Mouse (Mus musculus): ENCODE results near the gene Asic2.

Asic2 gene

DNA sequence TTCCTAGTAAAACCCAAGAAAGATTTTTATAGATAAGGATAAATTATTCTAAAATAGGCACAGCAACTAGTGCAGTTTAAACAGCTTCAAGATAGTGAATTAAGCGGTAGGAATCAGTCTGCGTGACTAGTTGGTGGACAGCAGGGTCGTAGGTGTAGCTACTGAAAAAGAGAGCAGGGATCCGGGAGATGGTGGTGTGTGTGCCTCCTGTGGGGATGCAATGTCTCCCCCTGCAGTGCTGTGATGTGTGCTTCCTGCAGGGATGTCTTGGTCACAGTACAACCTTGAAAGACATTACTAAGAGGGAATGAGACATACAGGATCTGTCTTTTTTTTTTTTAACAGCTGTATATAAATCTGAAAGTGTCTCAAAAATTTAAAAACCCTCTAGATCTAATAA is 456.9 kb downstream of the Asic2 start:
- DNase-seq (ENCODE audit: low spot score): no peak

DNA sequence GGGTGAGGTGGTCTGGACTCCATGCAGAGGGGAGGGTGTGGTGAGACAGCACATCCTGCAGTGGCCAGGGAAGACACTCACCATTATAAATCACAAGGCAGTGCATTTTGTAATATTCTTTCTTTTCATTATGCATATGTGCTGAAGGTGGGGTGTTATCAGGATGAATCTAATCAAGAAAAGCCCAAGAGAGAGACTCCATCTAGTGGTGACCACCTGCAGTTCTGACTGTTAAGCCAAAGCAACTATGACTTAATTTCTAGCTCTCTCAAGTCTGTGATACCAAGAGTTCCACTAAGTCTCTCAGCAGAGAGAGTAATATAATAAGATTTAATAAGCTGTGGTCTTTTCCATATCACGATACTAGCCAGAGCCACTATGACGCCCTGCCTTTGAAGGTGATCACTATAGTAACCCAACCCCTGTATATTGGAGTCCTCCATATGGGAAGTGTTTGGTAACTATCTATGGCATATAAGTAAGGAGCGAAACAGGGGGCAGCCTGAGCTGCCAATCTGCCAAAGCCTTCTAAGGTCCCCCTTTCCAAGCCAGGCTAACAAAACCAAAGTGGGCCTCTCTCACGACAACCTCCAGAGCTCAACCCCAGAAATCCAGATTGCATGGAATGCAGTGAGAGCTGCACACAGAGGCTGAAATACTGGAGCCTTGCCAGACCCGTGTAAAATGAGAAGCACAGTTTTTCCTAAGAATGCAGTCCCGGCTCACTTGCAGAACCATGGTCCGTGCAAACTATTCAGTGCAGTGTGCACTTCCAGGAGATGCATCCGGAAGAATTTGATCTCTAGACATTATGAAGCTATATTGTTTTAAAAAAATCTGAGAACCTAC is 459.6 kb downstream of the Asic2 start:
- DNase-seq (ENCODE audit: low spot score): no peak

DNA sequence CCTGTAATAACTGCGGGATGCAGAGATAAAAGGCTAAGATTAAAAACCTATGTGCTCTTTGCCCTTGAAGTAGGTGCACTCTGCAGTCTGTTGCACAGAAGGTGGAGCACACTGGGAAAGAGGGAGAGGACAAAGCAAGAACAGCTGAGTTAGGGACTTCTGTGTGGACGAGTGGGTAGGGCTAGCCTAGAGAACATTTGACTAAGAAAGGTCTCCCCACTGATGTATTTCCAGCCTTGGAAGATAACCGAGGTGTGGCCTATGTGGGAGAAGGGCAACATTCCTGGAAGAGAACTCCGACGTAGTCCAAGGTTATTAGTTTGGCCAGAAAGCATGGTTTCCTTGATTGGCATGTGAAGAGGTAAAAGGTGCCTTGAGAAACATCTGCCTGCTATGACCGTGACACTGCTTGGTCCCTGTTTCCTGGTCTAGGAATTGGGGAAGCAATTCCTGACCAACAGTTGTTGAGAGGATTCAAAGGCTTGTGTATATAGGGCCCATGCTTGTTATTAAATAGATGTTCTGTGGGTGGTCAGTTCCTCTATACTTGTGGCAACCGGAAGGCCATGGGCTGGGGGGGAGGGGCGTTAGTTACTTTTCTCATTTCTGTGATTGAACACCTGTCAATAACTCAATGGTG is 463.3 kb downstream of the Asic2 start:
- no peak for DNase-seq (ENCODE audit: low spot score)

DNA sequence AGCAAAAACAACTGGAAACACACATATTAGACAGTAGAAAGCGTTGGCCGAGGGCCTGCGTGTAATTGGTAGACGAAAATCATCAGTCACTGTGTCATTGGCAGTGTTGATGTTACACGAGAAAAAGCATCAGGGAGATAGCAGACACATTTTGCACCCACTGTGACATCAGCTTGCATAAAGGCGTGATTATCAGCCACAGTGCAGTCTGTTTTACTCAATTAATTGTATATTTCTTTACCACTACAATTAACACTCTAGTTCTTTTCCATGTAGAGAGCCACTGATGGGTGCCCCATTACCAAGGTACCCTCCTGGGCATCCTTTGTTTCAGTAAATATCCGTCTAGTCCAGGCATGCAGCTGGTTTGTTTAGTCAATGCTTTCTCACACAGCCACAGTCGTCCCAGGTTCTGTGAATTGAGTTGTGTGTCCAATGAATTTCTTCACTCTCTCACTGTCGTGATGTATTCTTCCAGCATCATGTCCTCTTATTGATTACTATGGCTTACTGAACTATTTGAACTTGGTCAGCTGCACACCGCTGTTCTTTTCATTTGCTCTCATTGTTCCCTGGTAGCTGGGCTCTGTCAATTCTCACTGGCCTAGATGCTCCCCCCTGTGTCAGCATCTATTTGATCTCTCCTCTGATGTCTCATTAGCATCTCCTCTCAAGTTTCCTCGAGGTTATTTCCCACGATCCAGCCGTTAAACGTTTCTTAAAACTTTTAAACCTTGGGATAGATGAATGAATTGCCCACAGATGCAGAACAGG is 466.6 kb downstream of the Asic2 start:
- DNase-seq (ENCODE audit: low spot score): no peak

DNA sequence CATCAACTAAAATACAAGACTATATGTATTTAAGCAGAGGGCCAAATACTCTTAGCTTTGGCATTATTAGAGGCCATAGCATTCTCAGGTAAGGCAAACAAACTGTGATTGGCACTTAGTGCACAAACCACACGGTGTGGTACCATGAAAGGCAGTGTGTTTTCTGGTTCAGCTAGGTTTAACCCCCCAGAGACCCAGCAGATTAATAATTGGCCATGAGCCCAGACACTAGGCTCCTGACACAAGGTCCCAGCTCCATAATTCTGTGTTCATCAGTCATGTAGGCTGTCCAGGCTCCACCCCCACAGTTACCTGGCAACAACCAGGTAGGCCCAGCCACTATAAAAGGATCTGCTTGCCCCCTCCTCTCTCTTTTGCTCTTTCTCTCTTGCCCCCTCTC is 469.3 kb downstream of the Asic2 start:
- DNase-seq (ENCODE audit: low spot score): no peak

DNA sequence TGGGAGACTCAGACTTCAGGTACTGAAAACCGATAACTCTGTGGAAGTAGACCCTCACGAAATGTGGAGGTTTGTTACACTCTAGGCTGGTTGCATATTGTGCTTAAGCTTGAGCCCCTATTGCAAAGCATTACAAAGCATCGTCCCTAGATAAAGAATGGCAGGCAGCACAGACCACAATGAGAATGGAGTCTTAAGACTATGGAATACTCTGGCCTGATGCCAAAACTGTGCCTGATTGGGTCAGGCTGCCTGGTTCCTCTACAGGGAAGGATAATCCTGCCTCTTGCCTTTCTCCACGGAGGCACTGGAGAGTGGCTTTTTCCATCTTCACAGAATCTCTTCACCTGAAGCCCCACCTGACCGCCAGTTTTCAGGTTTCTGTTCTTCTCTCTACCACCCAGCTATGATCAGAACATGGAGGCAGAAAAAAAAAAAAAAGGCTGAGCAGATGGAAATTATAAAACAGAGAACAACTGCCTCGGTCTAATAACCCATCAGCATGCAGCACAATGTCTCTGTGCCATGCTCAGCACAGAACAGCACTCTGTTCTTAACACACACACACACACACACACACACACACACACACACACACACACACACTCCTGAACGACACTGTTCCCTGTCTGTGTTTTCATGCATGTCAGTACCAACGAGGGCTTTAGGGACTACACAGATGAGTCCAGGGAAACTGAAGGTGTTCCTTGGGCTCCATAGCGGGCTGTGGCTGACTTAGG is 470.4 kb downstream of the Asic2 start:
- no peak for DNase-seq (ENCODE audit: low spot score)

DNA sequence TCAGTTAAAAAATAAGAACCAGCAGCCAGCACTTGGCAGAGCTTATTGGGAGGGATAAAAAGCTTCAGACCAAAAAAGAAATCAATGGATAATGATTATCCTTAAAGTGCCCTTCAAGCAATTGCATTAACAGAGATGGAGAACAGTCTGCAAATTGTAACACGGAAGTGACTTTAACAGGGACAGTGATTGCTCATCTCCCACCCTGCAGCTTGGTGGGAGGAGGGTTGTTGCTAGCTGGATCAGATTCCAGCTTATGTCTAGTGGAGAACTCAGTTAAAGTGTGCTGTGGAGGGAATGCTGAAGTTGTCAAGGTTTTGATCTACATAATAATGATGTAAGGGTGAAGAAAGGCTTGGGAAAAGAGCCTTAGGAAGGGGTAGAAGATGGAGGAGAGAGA is 471.8 kb downstream of the Asic2 start:
- no peak for DNase-seq (ENCODE audit: low spot score)

DNA sequence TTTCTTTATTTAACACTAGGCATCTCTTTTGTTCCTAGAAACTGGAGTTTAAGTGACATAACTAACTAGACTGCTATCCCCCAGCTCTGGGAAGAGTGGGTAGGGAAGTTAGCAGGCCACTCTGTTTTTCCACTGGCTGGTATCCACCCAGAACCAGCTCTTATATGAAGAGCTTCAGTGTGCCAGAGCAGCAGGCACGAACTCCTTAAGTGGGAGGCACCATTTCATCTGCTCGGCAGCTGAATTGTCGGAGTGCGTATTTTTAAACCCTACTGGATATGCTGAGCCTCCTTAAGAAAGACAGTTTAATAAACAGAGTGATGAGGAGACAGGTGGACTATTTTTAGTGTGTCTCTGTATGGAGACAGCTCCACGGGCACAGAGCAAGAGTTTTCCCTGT is 475.9 kb downstream of the Asic2 start:
- no peak for DNase-seq (ENCODE audit: low spot score)

DNA sequence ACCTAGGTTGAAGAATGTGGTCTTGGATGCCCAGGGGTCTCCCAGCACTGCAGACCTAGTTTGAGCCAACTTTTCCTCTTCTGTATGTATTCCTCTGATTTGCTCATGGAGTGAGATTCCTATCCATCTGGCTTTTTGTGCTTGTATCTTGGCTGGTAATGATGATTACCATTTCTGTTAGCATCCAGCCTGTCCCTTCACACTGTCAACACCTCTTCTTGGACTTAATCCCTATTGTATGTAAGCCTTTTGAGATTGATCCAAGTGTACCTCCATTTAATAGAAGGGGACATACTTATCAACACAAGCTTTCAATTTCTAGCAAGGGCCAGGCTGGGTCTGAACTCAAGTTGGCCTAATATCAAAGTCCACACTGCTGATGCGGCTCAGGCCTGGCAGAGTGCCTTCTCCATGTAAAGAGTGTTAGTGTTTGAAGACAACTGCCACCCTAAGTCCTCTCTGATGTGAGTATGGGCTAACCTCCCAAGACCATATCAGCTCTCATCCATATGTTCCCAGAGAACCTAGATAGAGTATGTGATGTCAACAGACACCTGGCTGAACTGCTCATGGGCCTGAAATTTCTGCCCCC is 479.0 kb downstream of the Asic2 start:
- no peak for DNase-seq (ENCODE audit: low spot score)

DNA sequence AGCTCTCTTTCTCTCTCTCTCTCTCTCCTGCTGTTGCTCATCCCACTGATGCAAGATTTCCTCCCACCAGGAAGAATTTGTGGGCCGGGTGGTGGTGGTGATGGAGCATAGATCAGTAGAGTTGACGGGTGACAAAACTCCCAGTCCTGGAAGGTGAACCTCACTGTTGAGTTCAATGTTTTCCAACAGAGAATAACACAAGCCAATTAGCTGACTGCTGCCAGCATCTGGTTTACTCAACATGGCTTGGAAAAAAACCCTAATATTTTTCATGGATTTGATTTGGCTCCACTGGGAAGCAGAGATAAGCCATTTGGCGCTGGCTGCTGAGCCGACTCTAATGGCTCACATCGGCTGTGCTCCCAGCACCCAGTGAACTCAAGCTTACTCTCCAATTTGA is 479.6 kb downstream of the Asic2 start:
- DNase-seq (ENCODE audit: low spot score): no peak

DNA sequence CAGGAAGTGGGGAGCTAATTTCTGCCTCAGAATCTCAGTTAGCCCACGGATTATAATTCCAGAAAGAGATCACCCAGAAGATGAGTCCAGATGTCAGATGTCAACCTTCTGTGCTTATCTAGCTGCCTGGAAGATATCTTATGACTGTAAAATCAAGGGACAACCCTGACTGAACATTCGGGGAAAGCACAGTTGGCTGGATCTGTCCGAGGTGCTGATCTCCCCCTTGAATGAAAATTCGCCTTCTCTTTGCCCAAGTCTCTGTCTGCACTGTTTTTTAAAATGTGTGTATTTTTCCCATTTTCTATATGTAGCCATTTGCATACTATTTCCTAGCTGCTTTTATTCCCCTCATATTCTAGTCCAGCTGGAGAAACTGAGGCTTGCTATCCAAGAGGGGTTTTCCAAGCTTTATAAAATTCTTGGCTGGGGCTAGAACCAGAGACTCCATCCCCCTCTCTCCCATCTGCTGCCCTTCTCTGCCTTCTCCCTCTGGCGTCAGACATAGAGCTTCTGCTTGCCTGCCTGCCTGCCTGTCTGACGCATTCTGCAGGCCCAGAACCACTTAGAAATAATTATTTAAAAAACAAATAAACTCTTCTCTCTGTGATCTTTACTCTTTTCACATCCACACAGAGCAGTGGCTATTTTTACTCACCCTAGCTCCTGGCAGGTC is 481.9 kb downstream of the Asic2 start:
- DNase-seq (ENCODE audit: low spot score): no peak

DNA sequence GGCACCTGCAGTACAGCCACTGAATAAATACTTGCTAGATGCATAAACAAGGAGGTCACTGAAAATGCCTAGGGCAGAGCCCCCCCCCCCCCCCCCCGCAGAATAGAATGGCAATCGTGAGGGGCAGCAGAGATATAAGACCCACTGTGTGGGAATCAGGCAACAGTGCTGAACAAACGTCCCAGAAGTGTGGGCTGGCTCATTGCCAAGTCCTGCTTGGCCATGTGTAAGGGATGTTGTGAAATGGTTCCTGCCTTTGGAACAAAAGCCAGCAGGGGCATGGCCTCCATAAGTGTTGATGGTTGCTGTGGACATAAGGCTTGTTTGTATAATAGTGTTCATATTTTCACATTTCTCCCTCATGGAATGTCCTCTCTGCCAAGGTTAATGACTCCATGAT is 487.1 kb downstream of the Asic2 start:
- DNase-seq (ENCODE audit: low spot score): no peak

DNA sequence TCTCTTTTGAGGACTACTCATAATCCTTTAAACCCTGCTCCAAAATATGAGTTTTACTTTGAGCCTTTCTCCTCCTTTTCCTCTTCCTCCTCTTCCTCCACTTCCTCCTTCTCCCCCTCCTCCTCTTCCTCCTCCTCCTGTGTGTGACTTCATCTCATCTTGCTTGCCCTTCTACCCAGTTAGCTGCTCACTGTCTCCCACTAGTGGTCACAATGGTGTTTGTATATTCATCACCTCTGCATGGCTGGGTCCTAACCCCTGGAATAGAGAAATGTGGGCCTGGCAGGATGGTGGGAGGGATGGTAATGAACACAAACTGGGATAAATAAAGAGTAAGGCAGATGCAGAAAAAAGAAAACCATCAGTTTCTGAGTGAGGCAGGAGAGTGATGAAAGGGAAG is 492.0 kb downstream of the Asic2 start:
- DNase-seq (ENCODE audit: low spot score): no peak

DNA sequence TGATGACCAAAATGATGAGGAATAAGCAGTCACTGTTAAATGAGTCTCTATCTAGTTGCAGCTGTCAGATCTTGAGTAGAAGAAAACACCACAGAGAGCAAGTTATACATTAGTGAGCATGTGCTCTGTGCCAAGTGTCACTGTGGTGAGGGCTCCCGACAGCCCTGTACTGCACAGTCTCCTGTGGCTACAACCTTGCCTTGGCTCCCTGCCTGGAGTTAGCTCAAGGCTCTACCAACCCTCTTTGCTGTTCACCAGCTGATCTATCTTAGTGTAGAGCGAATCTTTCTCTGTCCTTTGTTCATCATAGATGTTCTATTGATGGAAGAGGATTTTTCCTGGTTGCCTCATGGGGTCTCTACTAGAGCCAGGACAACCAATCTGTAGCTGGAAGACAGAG is 494.1 kb downstream of the Asic2 start:
- no peak for DNase-seq (ENCODE audit: low spot score)

DNA sequence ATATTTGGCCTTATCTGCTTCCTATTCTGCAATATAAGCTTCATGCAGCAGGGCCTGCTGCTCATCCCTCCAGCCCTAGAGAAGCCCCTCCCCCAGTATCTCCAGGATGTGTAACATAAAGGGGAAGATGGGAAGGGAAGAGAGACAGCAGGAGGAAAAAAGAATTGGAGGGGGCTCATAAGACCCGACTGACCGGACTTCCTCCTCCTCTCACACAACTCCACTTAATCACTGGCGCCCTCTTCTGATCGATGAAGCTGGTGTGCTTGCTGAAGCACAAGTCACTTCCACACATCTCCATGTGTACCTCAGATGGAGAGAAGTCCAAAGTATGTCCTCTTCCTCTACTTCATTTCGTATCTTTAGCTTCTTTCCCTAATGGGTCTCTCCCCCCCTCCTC is 506.1 kb downstream of the Asic2 start:
- peak; percentile 23 for DNase-seq (ENCODE audit: low spot score)

DNA sequence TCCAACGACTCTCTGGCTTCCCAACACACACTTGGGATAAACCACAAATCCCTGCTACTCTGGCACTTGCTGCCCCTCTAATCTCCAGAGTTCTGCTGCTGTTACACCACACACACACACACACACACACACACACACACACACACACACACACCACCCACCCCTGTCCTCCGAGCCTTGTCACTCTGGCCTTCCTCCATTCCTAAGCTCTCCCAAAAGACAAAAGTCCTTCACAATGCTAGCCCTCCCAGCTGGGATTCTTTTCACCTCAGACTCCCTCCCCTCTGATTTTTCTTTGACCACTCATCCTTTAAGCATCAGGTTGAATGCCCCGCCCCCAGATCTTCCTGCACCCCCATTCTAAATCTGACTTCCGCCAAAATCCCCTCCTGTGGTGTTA is 506.5 kb downstream of the Asic2 start:
- no peak for DNase-seq (ENCODE audit: low spot score)

DNA sequence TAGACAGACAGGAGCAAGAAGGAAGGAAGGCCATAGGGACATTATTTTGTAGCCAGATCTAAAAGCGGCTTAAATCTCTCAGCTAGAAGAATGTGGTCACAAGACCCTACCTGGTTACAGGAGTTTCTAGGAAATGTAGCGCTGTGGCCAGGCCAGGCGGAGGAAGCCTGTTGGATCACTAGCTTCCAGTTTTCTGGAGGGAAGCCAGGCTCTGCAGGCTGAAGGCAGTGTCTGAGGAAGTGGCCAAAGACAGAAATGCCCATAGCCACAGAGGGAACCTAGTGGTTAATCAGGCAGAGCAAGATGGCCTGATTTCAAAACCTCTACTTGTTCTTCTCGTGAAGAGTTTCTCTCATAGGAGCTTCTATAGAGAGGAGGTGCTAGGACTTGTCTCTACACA is 513.3 kb downstream of the Asic2 start:
- DNase-seq (ENCODE audit: low spot score): peak; percentile 36

DNA sequence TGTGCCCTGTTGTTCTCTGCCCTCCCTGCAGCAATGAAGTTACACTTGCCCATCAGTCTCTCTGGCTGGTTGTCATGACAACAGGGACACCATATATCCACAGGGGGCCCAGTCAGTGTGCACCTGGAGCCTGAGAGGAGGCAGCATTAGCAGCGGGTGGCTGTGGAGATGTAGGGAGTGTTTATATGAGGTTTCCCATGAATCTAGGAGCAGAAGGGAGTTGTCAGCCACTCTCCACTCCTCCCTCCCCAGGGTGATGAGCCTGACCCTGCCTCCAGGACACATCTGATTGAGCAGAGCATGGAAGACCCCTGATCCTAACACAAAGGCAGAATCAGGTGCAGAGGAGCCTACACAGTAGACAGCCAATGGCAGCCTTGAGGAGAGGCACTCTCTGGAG is 514.1 kb downstream of the Asic2 start:
- DNase-seq (ENCODE audit: low spot score): no peak

DNA sequence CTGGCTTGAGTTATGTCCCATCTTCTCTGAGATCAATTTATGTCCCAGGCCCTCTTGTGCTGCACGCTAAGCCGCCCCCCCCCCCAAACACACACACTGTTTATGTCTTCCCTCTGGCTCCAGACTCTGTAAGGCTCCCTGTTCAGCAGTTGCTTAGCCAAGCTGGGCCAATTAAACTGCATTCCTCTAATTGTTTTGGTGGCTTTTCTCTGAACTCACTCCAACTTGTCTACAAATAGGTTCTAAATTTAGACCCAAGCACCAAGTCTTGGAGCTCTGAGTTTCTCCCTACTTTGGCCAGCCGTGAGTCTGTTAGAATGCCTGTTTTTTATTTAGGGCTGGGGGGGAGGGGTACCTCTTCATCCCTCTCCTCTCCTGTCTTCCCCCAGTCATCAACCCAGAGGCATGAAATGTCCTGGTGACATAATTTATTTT is 519.0 kb downstream of the Asic2 start:
- DNase-seq (ENCODE audit: low spot score): peak; percentile 40

DNA sequence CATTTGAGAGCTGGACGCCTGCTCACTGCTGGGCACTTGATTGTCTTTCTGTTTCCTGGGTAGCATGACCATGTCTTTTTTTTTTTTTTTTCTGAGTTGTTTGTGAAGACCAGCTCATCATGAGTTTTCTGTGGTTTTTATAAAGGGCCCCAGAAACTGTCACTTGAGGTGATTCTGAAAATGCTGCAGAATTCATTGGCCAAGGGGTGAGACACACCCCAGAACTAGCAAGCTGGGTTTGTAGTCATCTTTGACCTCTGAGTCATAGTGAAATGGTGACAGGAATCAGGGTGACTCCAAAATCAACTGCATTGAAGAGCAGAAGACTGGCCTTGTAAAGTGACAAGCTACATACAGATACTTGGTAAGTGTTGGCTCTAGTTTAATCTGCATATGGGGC is 521.9 kb downstream of the Asic2 start:
- DNase-seq (ENCODE audit: low spot score): no peak

DNA sequence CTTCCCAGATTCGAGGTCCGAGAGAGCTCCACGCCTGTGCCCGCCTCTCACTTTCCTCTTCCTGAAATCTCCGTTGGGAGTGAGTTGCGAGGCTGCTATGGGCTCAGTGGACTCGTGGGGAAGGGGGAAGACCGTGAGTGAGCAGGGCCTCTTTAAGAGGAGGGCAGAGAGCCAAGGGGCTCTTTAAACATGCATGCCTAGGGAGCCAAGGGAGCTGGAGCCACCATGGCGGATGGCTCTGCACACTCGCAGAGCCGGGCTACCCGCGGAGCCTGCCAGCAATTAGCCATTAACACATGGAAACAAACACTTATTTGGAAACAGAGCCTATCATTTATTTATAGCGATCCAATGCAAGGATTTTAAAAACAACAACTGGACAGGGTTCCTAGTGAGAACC is 541.4 kb downstream of the Asic2 start:
- DNase-seq (ENCODE audit: low spot score): no peak

Data from lung, postnatal 25 days (tissue).